Mouse (Mus musculus): Measurements from ENCODE around the gene Csnk1e.

Csnk1e gene

DNA sequence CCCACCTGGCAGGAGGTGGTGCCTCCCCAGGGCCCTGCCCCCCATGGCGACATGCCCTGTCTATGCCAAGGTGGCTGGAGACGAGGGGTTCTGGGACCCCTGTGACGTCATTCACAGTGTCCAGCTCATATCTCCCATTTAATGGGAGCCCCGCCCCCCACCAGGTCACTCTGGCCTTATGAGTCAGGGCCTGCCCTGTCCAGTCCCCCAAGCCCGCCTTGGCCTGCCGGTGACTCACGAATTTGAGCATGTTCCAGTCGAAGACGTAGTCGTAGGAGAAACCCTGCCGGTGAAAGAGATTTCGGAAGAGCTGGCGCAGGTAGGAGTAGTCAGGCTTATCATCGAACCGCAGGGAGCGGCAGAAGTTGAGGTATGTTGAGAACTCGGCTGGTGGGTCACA, 30.8 kb downstream of the Csnk1e start:
- DNase-seq (ENCODE audit: low read depth, low spot score) = no peak

DNA sequence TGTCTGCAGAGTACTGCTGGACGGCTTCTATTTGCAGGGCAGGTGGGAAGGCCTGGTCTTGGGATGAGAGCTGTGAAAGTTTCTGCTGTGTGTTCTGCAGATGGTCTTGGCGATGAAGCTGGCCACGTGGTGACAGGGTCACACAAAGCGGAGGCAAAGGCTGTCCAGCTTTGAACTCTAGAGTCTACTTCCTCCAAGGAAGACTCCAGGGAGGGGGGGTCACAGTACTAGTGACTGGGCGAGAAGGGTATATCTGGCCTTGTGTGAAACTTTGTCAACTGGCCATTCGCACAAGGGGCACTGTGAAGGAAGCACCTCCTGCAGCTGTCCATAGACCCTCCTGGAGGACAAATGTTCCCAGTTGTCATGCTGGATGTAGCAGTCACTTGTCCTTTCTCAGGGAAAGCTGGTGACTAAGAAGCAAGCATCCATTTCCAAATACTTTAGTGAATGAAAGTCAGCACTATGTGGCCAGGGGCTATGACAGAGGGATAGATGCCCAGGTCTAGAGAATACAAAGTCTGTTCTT, 32.6 kb downstream of the Csnk1e start:
- DNase-seq (ENCODE audit: low read depth, low spot score) = no peak

DNA sequence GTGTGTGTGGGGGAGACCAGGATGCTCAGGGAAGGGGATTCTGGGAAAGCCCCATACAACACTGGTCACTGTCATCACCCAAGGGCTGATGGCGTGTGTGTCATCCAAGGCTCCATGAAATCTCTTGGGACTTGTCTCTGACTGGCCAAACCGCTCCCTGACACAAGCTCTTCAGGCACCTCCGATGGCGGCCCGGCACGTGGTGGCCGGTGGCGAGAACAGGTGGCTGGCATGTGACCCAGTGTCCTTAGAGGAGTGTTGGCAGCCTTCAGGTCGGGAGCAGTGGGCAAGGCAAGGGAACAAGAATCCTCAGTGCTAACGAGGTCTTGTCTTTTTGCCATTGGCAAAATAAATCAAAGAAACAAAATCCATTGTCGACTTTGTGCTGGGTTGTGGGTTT, 36.7 kb downstream of the Csnk1e start:
- no peak for DNase-seq (ENCODE audit: low read depth, low spot score)

DNA sequence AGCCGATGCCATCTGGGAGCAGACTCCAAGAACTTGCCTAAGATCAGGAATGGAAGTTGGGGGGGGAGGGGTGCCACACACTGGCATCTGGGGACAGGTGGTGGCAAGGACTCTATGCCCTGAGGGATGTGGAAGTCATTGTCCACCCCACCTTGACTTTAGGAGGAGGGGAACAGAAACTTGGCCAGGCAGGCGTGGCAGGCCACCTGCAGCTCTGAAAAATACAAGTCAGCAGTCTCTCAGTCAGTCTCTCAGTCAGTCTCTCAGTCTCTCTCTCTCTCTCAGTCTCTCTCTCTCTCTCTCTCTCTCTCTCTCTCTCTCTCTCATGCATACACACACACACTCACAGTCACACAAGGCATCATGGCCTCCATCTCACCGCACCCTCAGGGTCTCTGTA, 37.1 kb downstream of the Csnk1e start:
- DNase-seq (ENCODE audit: low read depth, low spot score) = no peak

DNA sequence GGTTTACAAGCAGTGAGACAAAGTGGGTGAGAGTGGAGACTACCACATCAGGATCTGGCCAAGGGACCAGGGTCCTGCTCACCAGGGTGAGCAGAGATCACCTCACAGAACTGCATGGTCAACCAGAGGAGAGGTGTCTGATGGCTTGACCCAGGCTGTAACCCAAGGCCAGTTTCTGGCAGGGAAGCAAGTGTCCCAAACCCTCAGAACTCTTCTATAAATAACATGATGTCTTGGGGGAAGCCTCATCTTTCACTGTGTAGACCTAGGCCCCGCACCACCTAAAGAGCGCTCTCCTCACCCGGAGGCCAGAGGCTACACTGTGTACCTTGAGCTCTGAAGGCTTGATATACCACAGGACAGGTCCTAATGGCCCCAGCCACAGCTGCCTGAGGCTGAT, 38.0 kb downstream of the Csnk1e start:
- DNase-seq (ENCODE audit: low read depth, low spot score) = no peak

DNA sequence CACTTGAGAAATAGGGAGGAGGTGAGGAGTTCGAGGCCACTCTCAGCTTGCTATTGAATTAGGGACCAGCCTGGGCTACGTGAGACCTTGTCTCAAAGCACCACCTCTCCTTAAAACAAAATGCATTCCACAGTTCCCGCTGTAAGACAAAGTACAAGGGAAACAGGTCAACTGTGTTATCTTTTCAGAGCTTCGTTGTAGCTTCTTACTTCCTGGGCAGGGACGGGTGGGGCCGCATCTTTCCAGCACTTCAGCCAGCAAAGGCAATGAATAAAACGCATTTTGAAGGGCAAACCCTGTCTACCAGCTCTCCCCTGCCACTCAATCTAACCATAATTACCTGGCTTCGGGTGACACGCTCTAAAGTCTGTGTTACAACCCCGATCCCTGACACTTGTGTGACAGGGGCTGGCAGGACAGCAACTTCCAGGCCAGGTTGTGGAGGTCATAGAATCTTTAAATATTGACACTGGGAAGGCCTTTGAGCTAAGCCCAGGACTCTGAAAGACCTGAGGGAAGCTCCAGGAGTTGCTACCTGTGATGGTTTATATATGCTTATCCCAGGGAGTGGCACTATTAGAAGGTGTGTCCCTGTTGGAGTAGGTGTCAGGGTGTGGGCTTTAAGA, 38.8 kb downstream of the Csnk1e start:
- DNase-seq (ENCODE audit: low read depth, low spot score) = peak; percentile 89

DNA sequence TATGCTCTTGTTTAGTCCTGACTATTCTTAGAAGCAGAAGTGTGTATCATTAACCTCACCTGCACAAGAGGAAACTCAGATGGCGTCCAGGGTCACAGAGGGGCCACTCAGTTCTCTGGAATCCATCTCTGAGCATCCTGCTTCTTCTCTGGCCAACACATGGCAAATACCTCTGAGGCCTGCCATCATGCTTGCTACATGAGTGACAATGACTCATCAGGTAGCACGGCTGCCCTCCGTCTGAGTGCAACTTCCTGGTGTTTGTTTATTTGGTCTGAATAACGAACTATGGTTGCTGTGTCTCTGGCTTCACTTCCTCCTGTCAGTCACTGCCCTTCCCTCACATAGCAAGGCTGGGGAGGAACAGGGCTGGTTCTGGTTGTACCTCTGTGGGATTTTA, 40.9 kb downstream of the Csnk1e start:
- DNase-seq (ENCODE audit: low read depth, low spot score) = no peak

DNA sequence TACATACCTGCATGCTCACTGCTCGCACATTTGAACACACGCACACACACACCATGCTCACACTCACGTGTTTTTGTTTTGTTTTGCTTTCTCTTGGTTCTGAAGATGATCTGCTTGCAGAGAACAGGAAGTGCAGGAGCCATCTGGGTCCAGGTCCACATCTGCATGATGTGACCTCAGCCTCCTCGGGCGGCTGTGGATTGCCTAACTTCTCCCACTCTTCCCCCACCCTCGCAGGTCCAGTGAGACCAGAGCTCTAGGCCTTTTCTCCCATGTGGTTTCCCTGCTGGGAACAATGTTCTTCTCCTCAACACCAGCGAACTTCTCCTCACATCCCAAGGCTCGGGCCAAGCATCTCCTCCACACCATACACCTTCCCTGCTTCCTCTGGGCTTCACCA, 41.6 kb downstream of the Csnk1e start:
- DNase-seq (ENCODE audit: low read depth, low spot score) = no peak

DNA sequence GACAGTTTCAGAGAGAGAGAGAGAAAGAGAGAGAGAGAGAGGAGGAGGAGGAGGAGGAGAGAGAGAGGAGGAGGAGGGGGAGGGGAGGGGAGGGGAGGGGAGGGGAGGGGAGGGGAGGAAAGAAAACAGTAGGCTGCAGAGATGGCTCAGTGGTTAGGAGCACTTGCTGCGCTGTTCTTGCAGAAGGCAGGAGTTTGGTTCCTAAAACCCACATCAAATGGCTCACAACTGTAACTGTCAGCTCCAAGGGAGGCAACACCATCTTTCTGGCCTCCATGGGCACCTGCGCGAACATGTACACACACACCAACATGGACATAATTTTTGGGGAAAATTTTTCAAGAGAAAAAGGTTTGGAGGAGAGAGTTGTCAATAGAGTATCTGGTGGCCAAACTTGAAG, 42.2 kb downstream of the Csnk1e start:
- DNase-seq (ENCODE audit: low read depth, low spot score) = no peak

DNA sequence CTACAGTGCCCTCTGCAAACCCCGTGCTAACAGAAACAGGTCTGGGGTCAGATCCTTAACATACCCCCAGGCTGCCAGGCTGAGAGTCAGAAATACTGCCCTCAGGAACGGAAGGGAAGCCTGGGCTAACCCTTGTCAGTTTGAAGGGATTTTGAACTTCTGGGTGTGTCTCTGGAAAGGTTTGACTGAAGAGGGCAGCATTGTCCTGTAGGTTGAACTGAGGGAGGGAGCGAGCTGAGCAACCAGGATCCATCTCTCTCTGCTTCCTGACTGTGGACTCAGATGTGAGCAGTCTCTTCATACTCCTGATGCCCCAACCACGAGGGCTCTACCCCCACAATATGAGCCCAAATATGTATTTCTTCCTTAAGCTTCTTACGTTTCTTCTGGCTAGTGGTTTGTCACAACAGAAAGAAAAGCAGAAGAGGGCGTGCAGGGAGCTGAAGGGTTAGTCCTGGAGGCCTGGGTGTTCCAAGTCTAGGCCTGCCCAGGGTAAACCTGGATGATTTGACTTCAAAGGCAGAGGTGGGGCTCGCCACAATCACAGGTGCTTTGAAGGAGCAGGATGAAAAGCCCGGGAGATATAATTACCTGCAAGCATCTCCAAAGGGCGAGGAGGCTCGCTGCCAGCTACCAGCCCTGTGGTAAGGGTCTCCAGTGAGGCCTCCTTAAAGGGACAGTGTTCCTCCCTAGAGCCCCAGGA, 43.9 kb downstream of the Csnk1e start:
- peak; percentile 68 for DNase-seq (ENCODE audit: low read depth, low spot score)

DNA sequence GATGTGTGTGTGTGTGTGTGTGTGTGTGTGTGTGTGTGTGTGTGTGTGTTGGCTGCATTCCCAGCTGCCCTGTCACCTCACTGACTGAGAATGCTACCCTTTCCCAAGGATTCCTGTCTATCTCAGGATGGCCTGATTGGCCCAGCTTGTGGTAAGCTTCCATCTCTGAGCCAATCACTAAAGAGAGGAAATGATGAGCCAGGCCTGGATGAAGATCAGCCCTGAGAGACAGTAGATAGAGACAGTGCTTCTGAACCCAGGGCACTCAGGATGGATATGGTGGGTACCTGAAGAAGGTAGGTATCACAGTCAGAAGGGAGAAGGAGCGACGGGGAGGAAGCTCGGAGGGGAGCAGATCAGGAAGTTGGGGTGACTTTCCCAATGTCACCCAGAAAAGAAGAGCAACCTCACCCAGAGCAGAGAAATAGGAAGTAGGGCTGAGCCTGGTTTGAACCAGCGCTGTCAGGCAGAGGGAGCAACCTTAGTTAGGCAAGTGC, 46.2 kb downstream of the Csnk1e start:
- no peak for DNase-seq (ENCODE audit: low read depth, low spot score)

DNA sequence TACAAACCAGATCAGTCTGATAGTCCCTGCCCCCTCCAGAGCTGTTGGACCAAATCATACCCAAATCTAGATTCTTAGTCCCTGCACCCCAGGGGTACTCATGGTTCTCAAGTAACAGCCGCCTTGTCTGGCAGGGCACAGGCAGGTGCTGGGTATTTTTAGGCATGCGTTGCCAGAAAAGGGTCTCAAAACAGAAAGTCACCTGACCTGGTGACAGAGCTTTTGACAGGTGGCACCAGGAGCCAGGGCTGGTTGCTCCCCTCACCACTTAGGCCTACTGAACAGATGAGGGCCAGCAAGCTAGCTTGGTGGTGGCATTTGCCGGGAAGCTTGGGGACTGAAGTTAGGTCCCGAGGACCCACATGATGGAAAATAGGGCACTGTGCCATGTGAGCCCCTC, 48.8 kb downstream of the Csnk1e start:
- no peak for DNase-seq (ENCODE audit: low read depth, low spot score)

DNA sequence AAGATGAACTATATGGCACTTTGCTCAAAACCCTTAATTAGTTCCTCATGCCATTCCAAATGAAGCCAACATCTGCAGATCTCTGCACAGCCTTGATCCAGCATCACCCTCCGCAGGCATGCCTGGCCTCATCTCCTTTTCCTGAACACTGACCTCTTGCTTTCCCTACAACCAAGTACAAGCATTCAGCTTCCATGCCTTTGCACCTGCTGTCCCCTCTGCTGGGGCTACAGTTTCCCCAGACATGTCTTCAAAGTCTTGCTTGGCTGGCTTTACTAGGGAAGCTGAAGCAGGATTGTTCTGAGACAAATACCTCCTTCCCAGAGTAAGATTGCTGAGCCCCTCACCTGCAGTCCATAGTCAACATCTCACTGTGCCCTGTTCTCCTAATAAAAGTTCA, 51.1 kb downstream of the Csnk1e start:
- no peak for DNase-seq (ENCODE audit: low read depth, low spot score)

DNA sequence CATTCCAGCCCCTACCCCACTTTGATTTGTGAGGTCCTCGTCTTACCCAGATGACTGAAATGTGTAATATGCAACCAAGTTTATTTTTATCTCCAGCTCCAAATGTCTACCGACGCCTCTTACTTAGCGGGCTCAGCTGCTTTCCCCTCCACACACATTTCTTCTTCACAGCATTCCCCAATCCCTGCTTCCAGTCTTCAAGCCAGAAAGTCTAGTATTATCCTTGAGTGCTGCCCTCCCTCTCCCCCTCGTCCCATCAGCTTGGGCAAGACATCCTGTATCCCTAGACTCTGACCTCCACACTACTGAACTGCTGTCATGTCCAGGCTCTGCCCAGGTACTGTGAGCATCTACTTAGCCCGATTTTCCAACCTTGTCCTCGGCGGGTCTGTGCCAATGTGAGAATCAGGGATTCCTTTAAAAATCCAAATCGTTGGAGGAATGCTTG, 51.6 kb downstream of the Csnk1e start:
- no peak for DNase-seq (ENCODE audit: low read depth, low spot score)

DNA sequence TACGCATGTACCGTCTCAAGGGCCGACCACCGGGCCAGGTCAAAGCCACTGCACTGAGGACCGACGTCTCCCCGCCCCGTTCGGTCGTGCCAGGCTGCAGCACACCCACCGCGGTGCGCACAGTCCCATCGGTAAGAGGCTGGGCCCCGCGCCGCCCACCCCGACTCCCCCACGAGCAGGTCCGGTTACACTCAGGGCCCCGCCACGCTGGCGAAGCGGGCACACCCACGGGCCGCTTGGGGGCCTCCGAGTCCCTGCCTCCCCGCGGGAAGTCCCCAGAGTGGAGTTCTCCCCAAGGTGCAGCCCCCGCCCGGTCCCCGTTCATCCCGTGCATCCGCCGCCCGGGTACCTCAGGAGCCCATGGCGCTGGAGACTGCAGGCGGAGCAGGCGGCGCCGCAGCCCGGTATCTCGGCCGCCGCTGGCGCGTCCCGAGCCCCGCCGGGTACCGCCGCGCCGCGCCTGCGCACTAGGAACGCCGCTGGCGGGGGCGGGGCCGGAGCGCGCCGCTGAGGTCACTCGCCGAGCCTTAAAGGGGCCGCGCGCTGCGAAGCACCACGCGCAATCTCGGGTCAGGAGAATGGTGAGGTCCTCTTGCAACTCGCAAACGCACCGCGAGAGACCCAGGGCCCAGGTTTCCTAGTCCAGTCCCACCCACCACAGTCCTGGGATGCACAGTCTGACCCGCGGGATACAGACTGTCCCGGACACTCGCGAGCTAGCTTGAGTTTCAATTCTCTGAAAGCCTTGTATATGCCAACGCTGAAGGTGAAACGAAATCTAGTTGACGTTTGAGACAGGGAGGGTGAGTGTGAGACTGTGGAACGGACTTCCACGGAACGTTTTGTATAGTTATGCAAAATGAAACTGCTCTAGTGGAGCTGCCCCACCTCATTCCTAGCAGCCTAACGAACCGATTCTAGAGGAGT, 52.3 kb downstream of the Csnk1e start, which contains the start of gene Tmem184b:
Gene Tmem184b, minus strand, starts transcription at position 734 of the 927 bp plus-strand sequence.
- DNase-seq (ENCODE audit: low read depth, low spot score) = peak; percentile 79

DNA sequence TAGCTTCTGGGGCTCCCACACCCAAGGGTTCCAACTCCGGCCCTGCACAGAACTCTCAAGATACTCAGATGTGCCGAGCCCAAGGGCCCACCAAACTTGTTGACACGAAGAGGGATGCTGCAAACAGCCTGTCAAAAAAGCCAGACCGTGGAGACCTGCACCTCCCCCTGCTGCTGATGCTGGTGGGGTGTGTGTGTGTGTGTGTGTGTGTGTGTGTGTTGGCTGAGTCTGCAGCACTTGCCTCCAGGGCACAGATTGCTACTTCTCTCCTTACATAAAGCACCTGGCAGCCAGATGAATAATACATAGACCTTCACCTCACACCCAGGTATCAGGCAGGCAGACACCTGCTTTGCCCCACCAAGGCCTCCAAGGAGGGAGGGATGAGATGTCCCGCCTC, 53.2 kb downstream of the Csnk1e start:
- peak; percentile 39 for DNase-seq (ENCODE audit: low read depth, low spot score)

DNA sequence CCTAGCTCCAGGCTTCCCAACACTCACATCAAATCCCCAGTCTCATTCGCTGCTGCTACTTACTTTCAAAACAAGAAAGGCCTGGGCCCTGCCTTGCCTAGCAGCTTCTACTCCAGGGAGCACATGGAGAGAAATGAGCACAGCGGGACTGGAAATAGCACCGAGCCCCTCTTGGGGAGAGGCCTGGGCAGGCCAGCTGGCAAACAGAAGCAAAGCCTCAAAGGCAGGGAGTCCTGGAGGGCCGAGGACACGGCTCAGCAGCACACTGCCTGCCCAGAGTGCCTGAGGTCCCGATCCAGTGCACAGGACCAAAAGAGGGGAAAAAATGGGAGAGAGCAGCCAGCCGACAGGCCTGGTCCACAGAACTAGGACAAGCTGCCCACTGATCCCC, 54.4 kb downstream of the Csnk1e start:
- no peak for DNase-seq (ENCODE audit: low read depth, low spot score)

DNA sequence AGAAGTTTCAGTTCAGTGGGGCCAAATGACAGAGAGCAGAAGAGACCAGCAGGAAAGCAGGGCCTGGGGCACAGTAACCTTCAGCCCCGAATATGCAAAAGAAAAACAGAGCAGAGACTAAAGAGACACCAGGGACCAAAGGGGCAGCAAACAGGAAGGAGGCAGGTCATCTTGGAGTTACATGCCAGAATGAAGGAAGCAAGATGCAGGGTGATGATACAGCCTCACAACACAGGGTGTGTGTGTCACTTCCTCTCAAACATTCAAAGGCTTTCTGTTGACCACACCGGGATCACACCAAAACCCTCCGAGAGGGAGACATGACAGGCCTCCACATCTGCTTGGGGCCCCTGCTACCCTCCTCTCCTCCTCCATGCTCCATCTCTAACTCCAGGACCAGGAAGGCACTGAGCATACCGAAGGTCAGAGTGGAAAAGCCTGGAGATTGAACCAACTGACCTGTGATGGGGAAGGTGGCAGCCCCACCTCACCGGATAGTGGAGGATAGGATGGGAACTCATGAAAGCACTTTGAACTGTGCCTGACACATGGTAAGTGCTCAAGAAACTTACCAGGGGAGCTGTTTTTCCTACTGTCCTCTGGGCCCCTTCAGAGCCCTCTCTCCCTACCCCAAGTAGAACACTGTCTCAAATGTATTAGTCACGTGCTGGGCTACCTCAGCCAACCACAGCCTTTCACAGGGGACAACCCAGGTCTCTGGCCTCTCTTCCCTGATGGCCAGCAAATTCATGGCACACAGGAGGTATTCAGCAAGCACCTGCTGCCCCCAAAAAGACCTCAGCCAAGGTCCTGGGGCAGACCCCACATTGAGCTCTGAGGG, 55.0 kb downstream of the Csnk1e start:
- DNase-seq (ENCODE audit: low read depth, low spot score) = peak; percentile 56

DNA sequence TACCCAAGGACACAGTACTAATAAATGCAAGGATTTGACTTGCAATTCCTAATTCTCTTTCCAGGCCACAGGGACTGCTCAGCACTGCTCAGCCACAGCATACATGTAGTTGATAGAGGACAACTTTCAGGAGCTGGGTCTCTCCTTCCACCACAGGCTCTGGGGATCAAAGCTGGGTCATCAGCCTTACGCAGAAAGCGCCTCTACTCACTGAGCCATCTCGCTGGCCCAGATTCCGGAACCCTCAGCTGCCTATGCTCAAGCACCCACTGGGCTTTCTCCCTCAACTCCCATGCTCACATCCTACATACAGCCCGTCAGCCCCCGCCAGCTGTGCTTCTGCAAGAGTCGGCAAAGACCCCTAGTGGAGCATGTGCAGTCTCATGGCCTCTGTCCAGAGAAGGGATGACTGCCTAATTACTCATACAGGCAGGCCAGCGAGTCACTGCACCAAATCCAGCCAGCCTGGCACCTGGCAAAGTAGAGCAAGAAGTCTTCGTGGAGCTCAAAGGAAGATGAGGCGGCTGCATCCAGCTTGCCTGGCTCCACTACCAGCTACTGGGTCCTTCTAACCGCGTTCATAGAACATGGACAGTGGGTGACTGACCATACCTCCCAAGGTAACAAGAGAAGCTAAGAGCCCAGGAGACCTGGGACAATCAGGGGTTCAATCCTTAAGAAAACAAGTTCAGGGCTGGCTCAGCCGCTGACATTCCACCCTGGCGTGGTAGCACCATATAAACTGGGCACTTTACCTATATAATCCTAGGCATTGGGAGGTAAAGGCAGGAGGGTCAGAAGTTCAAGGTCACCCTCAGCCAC, 55.9 kb downstream of the Csnk1e start:
- no peak for DNase-seq (ENCODE audit: low read depth, low spot score)

DNA sequence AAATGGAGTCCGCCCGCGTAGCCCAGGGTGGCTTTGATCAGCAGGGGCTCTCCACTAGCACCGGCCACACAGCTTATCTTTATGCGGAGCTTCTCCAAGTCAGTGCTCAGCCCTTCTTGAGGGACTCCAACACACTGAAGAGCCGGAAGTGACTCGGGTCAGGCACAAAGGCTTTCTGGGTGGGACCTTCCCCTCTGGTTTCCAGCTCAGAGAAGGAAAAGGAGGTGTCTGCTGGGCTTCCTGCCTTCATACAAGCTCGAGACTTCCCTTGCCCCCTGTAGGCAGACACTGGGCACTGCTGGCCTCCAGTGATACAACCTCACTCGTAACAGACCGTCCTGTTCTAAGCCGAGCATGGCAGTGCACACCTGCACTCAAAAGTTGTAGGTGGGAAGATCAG, 58.6 kb downstream of the Csnk1e start:
- peak; percentile 95 for DNase-seq (ENCODE audit: low read depth, low spot score)
